Mouse (Mus musculus) embryonic facial prominence, embryonic 15.5 days (tissue): ENCODE data around the gene Nrxn1. TPM values are rescaled to one million over a fixed set of nuclear protein-coding genes. Genes with fewer than 3 reads are reported as not detected.

Experiments
- ATAC-seq: fragments of 200-750 bp; cut with Nextera tagmentation; 2 replicates; pipeline ENCODE4 v1.8.0; 2017; ENCODE audit warnings: low read depth, moderate TSS enrichment; ENCODE audit not compliant: insufficient number of reproducible peaks, low FRiP score, low TSS enrichment
- H3K27ac ChIP-seq: fragments of 300-500 bp; sonication (generic); replicated peaks from 2 replicates; pipeline ENCODE4 v1.5.1; 2015; ENCODE audit warnings: mild to moderate bottlenecking, inconsistent platforms
- H3K27me3 ChIP-seq: fragments of 300-500 bp; sonication (generic); 2 replicates; pipeline ENCODE4 v1.6.1; 2015; ENCODE audit warnings: inconsistent platforms
- H3K36me3 ChIP-seq: fragments of 300-500 bp; sonication (generic); 2 replicates; pipeline ENCODE4 v1.6.1; 2015; ENCODE audit warnings: mild to moderate bottlenecking, inconsistent platforms
- H3K4me1 ChIP-seq: fragments of 300-500 bp; sonication (generic); 2 replicates; pipeline ENCODE4 v1.6.1; 2015; ENCODE audit warnings: inconsistent platforms
- H3K4me2 ChIP-seq: fragments of 300-500 bp; sonication (generic); replicated peaks from 2 replicates; pipeline ENCODE4 v1.6.1; 2015; ENCODE audit warnings: mild to moderate bottlenecking, inconsistent platforms
- H3K4me3 ChIP-seq: fragments of 300-500 bp; sonication (generic); replicated peaks from 2 replicates; pipeline ENCODE4 v1.5.1; 2015; ENCODE audit warnings: mild to moderate bottlenecking, inconsistent platforms
- H3K9ac ChIP-seq: fragments of 300-500 bp; sonication (generic); 2 replicates; pipeline ENCODE4 v1.6.1; 2015; ENCODE audit warnings: inconsistent platforms
- H3K9me3 ChIP-seq: fragments of 300-500 bp; sonication (generic); replicated peaks from 2 replicates; pipeline ENCODE4 v1.6.1; 2016; ENCODE audit warnings: inconsistent platforms
- WGBS: fragments of 180-500 bp; shearing (Covaris S2); methylation state at CpG from one replicate; pipeline ENCODE4 v1.1.7; 2015; 5-methylcytosine and 5-hydroxymethylcytosine counted together
- polyA plus RNA-seq: library from polyadenylated mRNA; unstranded; fragments of >200 nt; fragmentation: Nextera tagmentation; extraction: Ambion mirVana; gene quantifications from 2 replicates; pipeline ENCODE4 v1.2.1, GENCODE M21; 2015

Nrxn1 gene
- polyA plus RNA-seq, 1 experiment from 2014 or later, result 12.6 TPM

- Histone ChIP-seq H3K4me2 (no peak overlapping the region), H3K9ac (no peak overlapping the region), H3K27ac (no peak overlapping the region), H3K36me3 (no peaks in the 10 kb centered on the region), H3K27me3 (no peaks in the 10 kb centered on the region), H3K4me3 (no peak overlapping the region), H3K4me1 (no peaks in the 10 kb centered on the region), H3K9me3 (no peaks in the 10 kb centered on the region)
- no peak for ATAC-seq
- WGBS, result 82% methylated on average over 2 of the region's 2 CpGs
These were observed 294.2 kb downstream of the Nrxn1 start for GRCm38 (mm10) chr17:90798689-90799088.

GRCm38 (mm10) chr17:90797659-90798288 is 295.1 kb downstream of the Nrxn1 start:
- WGBS, result 85% methylated on average over 2 of the region's 2 CpGs
- no peak overlapping the region for H3K27ac ChIP-seq

GRCm38 (mm10) chr17:90796974-90797373 is 295.9 kb downstream of the Nrxn1 start:
- ATAC-seq, result no peak
- no peak overlapping the region for H3K4me2 ChIP-seq
- H3K27ac ChIP-seq, result no peak overlapping the region
- H3K4me1 ChIP-seq, result no peaks in the 10 kb centered on the region
- H3K27me3 ChIP-seq, result no peaks in the 10 kb centered on the region
- H3K9me3 ChIP-seq, result no peaks in the 10 kb centered on the region
- no peak overlapping the region for H3K9ac ChIP-seq
- no peak overlapping the region for H3K4me3 ChIP-seq
- H3K36me3 ChIP-seq, result no peaks in the 10 kb centered on the region
- 74% methylated on average over 2 of the region's 2 CpGs for WGBS

More at GRCm38 (mm10) chr17:90797659-90798288, 295.1 kb downstream of the Nrxn1 start:
- Histone ChIP-seq H3K36me3 (no peaks in the 10 kb centered on the region), H3K4me1 (no peaks in the 10 kb centered on the region), H3K27me3 (no peaks in the 10 kb centered on the region), H3K9ac (no peak overlapping the region), H3K4me3 (no peak overlapping the region), H3K9me3 (no peaks in the 10 kb centered on the region), H3K4me2 (no peak overlapping the region)
- no peak for ATAC-seq

- Histone ChIP-seq H3K9me3 (no peaks in the 10 kb centered on the region), H3K4me1 (no peaks in the 10 kb centered on the region), H3K27ac (no peak overlapping the region), H3K36me3 (no peaks in the 10 kb centered on the region), H3K4me2 (no peak overlapping the region), H3K9ac (no peak overlapping the region), H3K4me3 (no peak overlapping the region), H3K27me3 (no peaks in the 10 kb centered on the region)
- ATAC-seq, result no peak
- 50% methylated on average over 3 of the region's 3 CpGs for WGBS
These were observed 304.3 kb downstream of the Nrxn1 start for GRCm38 (mm10) chr17:90788491-90789127.

- ATAC-seq, result no peak
- 65% methylated on average over 1 of the region's 1 CpGs for WGBS
- Histone ChIP-seq H3K4me2 (no peak overlapping the region), H3K4me1 (no peaks in the 10 kb centered on the region), H3K27me3 (no peaks in the 10 kb centered on the region), H3K4me3 (no peak overlapping the region), H3K9ac (no peak overlapping the region), H3K9me3 (no peaks in the 10 kb centered on the region), H3K27ac (no peak overlapping the region), H3K36me3 (no peaks in the 10 kb centered on the region)
These were observed 304.8 kb downstream of the Nrxn1 start for GRCm38 (mm10) chr17:90788040-90788439.

GRCm38 (mm10) chr17:90787121-90787788 is 305.6 kb downstream of the Nrxn1 start:
- 83% methylated on average over 5 of the region's 5 CpGs for WGBS
- H3K9me3 ChIP-seq, result no peaks in the 10 kb centered on the region
- H3K4me1 ChIP-seq, result no peaks in the 10 kb centered on the region
- H3K4me2 ChIP-seq, result no peak overlapping the region
- no peak overlapping the region for H3K9ac ChIP-seq
- no peak overlapping the region for H3K27ac ChIP-seq
- H3K27me3 ChIP-seq, result no peaks in the 10 kb centered on the region
- no peak overlapping the region for H3K4me3 ChIP-seq
- no peaks in the 10 kb centered on the region for H3K36me3 ChIP-seq
- no peak for ATAC-seq

GRCm38 (mm10) chr17:90780481-90780880 is 312.4 kb downstream of the Nrxn1 start:
- WGBS, result 88% methylated on average over 1 of the region's 1 CpGs
- Histone ChIP-seq H3K9me3 (no peaks in the 10 kb centered on the region), H3K27me3 (no peaks in the 10 kb centered on the region), H3K4me3 (no peak overlapping the region), H3K36me3 (no peaks in the 10 kb centered on the region), H3K27ac (no peak overlapping the region), H3K4me1 (no peaks in the 10 kb centered on the region), H3K4me2 (no peak overlapping the region), H3K9ac (no peak overlapping the region)
- ATAC-seq, result no peak

- Histone ChIP-seq H3K4me1 (no peaks in the 10 kb centered on the region), H3K4me2 (no peak overlapping the region), H3K9ac (no peak overlapping the region), H3K27ac (no peak overlapping the region), H3K9me3 (no peaks in the 10 kb centered on the region), H3K36me3 (no peaks in the 10 kb centered on the region), H3K27me3 (no peaks in the 10 kb centered on the region), H3K4me3 (no peak overlapping the region)
- ATAC-seq, result no peak
- 66% methylated on average over 3 of the region's 3 CpGs for WGBS
These were observed 317.5 kb downstream of the Nrxn1 start for GRCm38 (mm10) chr17:90775397-90775796.

GRCm38 (mm10) chr17:90773233-90773632 is 319.6 kb downstream of the Nrxn1 start:
- Histone ChIP-seq H3K4me2 (no peak overlapping the region), H3K9ac (no peak overlapping the region), H3K9me3 (no peaks in the 10 kb centered on the region), H3K27ac (no peak overlapping the region), H3K4me3 (no peak overlapping the region), H3K36me3 (no peaks in the 10 kb centered on the region), H3K4me1 (no peaks in the 10 kb centered on the region), H3K27me3 (no peaks in the 10 kb centered on the region)
- no peak for ATAC-seq
- 82% methylated on average over 3 of the region's 3 CpGs for WGBS

- no peak for ATAC-seq
- no peak overlapping the region for H3K9ac ChIP-seq
These were observed 324.7 kb downstream of the Nrxn1 start for GRCm38 (mm10) chr17:90768216-90768615.

GRCm38 (mm10) chr17:90727124-90727523 is 365.7 kb downstream of the Nrxn1 start:
- 37% methylated on average over 3 of the region's 3 CpGs for WGBS
- Histone ChIP-seq H3K36me3 (no peaks in the 10 kb centered on the region), H3K9me3 (no peaks in the 10 kb centered on the region), H3K9ac (no peak overlapping the region), H3K4me1 (no peaks in the 10 kb centered on the region), H3K4me2 (no peak overlapping the region), H3K4me3 (no peak overlapping the region), H3K27ac (no peak overlapping the region), H3K27me3 (no peaks in the 10 kb centered on the region)
- no peak for ATAC-seq

More at GRCm38 (mm10) chr17:90768216-90768615, 324.7 kb downstream of the Nrxn1 start:
- 9% methylated on average over 1 of the region's 1 CpGs for WGBS
- H3K4me1 ChIP-seq, result no peaks in the 10 kb centered on the region
- no peaks in the 10 kb centered on the region for H3K36me3 ChIP-seq
- H3K27ac ChIP-seq, result no peak overlapping the region
- no peaks in the 10 kb centered on the region for H3K27me3 ChIP-seq
- H3K4me2 ChIP-seq, result no peak overlapping the region
- no peak overlapping the region for H3K4me3 ChIP-seq
- no peaks in the 10 kb centered on the region for H3K9me3 ChIP-seq
